9 mouse cellular contexts compared by ENCODE assay signal in the genomic region with DNA sequence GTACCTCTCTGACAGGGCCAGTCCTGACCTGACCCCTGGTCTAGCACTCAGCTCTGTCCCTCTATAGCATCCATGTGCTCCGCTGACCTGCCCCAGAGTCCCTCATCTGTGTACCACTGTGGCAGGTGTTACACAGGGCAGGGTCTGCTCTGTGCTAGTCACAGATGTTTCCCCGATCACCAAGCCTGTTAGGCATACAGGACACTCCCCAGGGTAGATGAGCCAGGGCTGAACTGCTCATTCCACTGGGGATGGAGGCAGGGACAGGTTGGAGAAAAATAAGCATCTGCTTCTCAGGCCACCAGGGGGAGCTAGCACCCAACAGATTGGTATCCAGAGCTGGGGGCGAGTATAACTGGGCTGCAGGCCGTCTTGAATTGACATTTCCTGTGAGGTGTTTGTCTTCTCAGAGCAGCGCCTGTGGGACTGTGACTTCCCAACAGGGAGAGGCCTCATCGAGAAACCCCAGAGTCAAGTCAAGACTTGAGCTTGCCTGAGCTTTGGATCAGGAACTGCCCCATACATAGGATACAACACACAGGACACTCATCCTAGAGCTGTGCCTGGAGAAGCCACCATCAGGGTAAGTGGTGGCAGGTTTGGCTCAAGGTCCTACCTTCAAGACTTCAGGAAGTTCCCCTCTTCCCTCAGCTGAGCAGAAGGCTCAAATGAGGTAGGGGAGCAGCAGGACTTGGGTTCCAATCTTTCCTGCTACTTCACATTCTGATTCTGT. TPM values are rescaled to one million over a fixed set of nuclear protein-coding genes. Genes with fewer than 3 reads are reported as not detected.
DNase-seq lines count a peak whose midpoint lies in the region; ATAC-seq and TF ChIP-seq lines count a peak whose summit lies in the region.
"Had no signal": no experiment of that assay in that cellular context is flagged by ENCODE, and none has a peak within 500 bp of the region (broad histone marks: within the 10 kb centered on the region; RNA-seq: fewer than 3 reads in every experiment).

No protein-coding gene starts in this region.

- H3K79me2 ChIP-seq in MEL (ENCODE audit: control insufficient read depth, insufficient read depth, low read length, poor library complexity) = no peaks in the 10 kb centered on the region

- TF ChIP-seq CTCF in MEL (IDR thresholded peaks at IDR 0.05 in 2 of 3, conservative IDR thresholded peaks at IDR 0.05 in 1 of 3; ENCODE audit: control insufficient read depth in 1 of 3, insufficient read depth in 1 of 3, low read depth in 2 of 3, low read length in 3 of 3, poor library complexity in 1 of 3, severe bottlenecking in 1 of 3) = peak; percentile 80 to 89 (median 84)

- peak; percentile 67 for DNase-seq in MEL (ENCODE audit: low read depth, low spot score)
- DNase-seq in forebrain, embryonic 14.5 days (ENCODE audit: low spot score) = peak; percentile 86
- peak; percentile 91 for DNase-seq in heart, postnatal 4 days
- peak; percentile 69 for DNase-seq in layer of hippocampus, adult 9-11 months
- DNase-seq in ovary, postnatal 36 days (ENCODE audit: low spot score) = peak; percentile 77
- peak; percentile 73 for DNase-seq in thymus, postnatal 14 days

- no peaks in the 10 kb centered on the region for H3K9me3 ChIP-seq in MEL (replicated peaks; ENCODE audit: insufficient read depth, low read length)
- H3K9me3 ChIP-seq in forebrain, embryonic 14.5 days (replicated peaks; ENCODE audit: control insufficient read depth, low read length) = no peaks in the 10 kb centered on the region
- H3K9me3 ChIP-seq in lung, embryonic 16.5 days (ENCODE audit: control insufficient read depth, low read length) = no peaks in the 10 kb centered on the region

- TF ChIP-seq POLR2A in MEL (IDR thresholded peaks at IDR 0.05; ENCODE audit: control insufficient read depth in 1 of 2, insufficient read depth in 1 of 2, low read depth in 1 of 2, low read length in 2 of 2, poor library complexity in 1 of 2) = no peak

- H3K4me3 ChIP-seq in MEL (ENCODE audit: control insufficient read depth in 1 of 2, insufficient read depth in 1 of 2, low read depth in 2 of 2, low read length in 2 of 2) = no peak overlapping the region
- no peak overlapping the region for H3K4me3 ChIP-seq in forebrain, embryonic 14.5 days (ENCODE audit: low read depth, low read length)
- H3K4me3 ChIP-seq in lung, embryonic 16.5 days (ENCODE audit: low read length) = no peak overlapping the region

- peak; percentile 56 for ATAC-seq in cerebellum, adult (ENCODE audit: insufficient number of reproducible peaks, low FRiP score, low TSS enrichment)
- peak; percentile 84 for ATAC-seq in forebrain, embryonic 14.5 days
- peak; percentile 70 for ATAC-seq in lung, embryonic 16.5 days (ENCODE audit: low read depth)

- WGBS in forebrain, embryonic 14.5 days = 23% methylated on average over 6 of the region's 6 CpGs
- 21% methylated on average over 6 of the region's 6 CpGs for WGBS in lung, embryonic 16.5 days

- no peak overlapping the region for H3K4me2 ChIP-seq in forebrain, embryonic 14.5 days (ENCODE audit: low read length)
- no peak overlapping the region for H3K4me2 ChIP-seq in lung, embryonic 16.5 days (ENCODE audit: low read depth, low read length)

- no peak overlapping the region for H3K27ac ChIP-seq in MEL (ENCODE audit: control insufficient read depth, low read depth, low read length)
- H3K27ac ChIP-seq in forebrain, embryonic 14.5 days (ENCODE audit: low read depth, low read length) = no peak overlapping the region
- H3K27ac ChIP-seq in lung, embryonic 16.5 days (ENCODE audit: low read length) = no peak overlapping the region

- peak; percentile 69 for TF ChIP-seq RAD21 in MEL (IDR thresholded peaks at IDR 0.05; ENCODE audit: low read depth, low read length)

- no peak for TF ChIP-seq EP300 in MEL (IDR thresholded peaks at IDR 0.05; ENCODE audit: low read depth in 1 of 2, low read length in 2 of 2)

- no peaks in the 10 kb centered on the region for H3K4me1 ChIP-seq in MEL (ENCODE audit: control insufficient read depth in 1 of 2, insufficient read depth in 2 of 2, low read length in 2 of 2)
- no peaks in the 10 kb centered on the region for H3K4me1 ChIP-seq in forebrain, embryonic 14.5 days (ENCODE audit: control insufficient read depth, insufficient read depth, low read length)
- H3K4me1 ChIP-seq in lung, embryonic 16.5 days (replicated peaks; ENCODE audit: control insufficient read depth, insufficient read depth, low read length) = peaks cover 2% of the 10 kb centered on the region; the same call in 1 of the 2 replicates

- H3K9ac ChIP-seq in MEL (ENCODE audit: control insufficient read depth, low read depth, low read length, poor library complexity, severe bottlenecking) = no peak overlapping the region
- H3K9ac ChIP-seq in forebrain, embryonic 14.5 days (ENCODE audit: low read length) = no peak overlapping the region
- no peak overlapping the region for H3K9ac ChIP-seq in lung, embryonic 16.5 days (ENCODE audit: low read length)

- H3K36me3 ChIP-seq in MEL (ENCODE audit: control insufficient read depth in 1 of 2, insufficient read depth in 2 of 2, low read length in 2 of 2) = no peaks in the 10 kb centered on the region
- 0 out of 2 replicates have a peak, but pooled peaks cover 2% of the 10 kb centered on the region for H3K36me3 ChIP-seq in forebrain, embryonic 14.5 days (ENCODE audit: control insufficient read depth, insufficient read depth, low read length)
- no peaks in the 10 kb centered on the region for H3K36me3 ChIP-seq in lung, embryonic 16.5 days (ENCODE audit: control insufficient read depth, insufficient read depth, low read length)

- peaks cover 0 to 21% of the 10 kb centered on the region in 2 experiments; a peak in 2 of 4 replicates for H3K27me3 ChIP-seq in MEL (ENCODE audit: control insufficient read depth in 1 of 2, insufficient read depth in 2 of 2, low read length in 2 of 2)
- no peaks in the 10 kb centered on the region for H3K27me3 ChIP-seq in forebrain, embryonic 14.5 days (replicated peaks; ENCODE audit: control insufficient read depth, insufficient read depth, low read length)
- no peaks in the 10 kb centered on the region for H3K27me3 ChIP-seq in lung, embryonic 16.5 days (ENCODE audit: control insufficient read depth, insufficient read depth, low read depth, low read length)

TF ChIP-seq in MEL, 35 proteins besides CTCF, POLR2A, EP300 and RAD21:
- TF ChIP-seq MAZ (IDR thresholded peaks at IDR 0.05; ENCODE audit: low read depth, low read length) (no peak), SMC3 (IDR thresholded peaks at IDR 0.05; ENCODE audit: low read depth, low read length) (peak; percentile 53)

RNA-seq across cellular contexts. Expression of a gene that starts 17.9 kb away (rescaled TPM):
- 0.20 and 0.23 TPM in 2 replicates for total RNA-seq in MEL (2012; rRNA removed)
- polyA plus RNA-seq in MEL (2012; ENCODE audit: insufficient read depth in 1 of 2, insufficient read length in 2 of 2, low read depth in 1 of 2, low replicate concordance in 2 of 2, missing spikeins in 1 of 2) = 1 to 10 TPM in 1 of 2 experiments, not detected in 1; 2.7 TPM
- polyA plus RNA-seq in forebrain, embryonic 14.5 days (2014; fragmentation: Nextera tagmentation; extraction: Ambion mirVana) = 0.20 and 0.40 TPM in 2 replicates
- total RNA-seq in heart, postnatal 4 days (2021) = 10 to 100 TPM in 1 of 2 experiments, 1 to 10 TPM in 1; 9.0 to 11.9 TPM
- 5.0 and 6.0 TPM in 2 replicates for polyA plus RNA-seq in lung, embryonic 16.5 days (2015; fragmentation: Nextera tagmentation; extraction: Ambion mirVana)
- total RNA-seq: hematopoietic stem cell, adult 5-6 weeks had no signal

RNA-seq across cellular contexts. Expression of a gene that starts 46.2 kb away (rescaled TPM):
- total RNA-seq in MEL (2012; rRNA removed) = not detected in 2 replicates
- not detected for polyA plus RNA-seq in MEL (2012; ENCODE audit: insufficient read depth in 1 of 2, insufficient read length in 2 of 2, low read depth in 1 of 2, low replicate concordance in 2 of 2, missing spikeins in 1 of 2)
- 3.6 and 5.8 TPM in 2 replicates for polyA plus RNA-seq in forebrain, embryonic 14.5 days (2014; fragmentation: Nextera tagmentation; extraction: Ambion mirVana)
- total RNA-seq in heart, postnatal 4 days (2021) = 1 to 10 TPM; 3.8 to 4.1 TPM
- polyA plus RNA-seq in lung, embryonic 16.5 days (2015; fragmentation: Nextera tagmentation; extraction: Ambion mirVana) = 3.0 and 3.2 TPM in 2 replicates
- total RNA-seq: hematopoietic stem cell, adult 5-6 weeks had no signal

RNA-seq across cellular contexts. Expression of a gene that starts 54.5 kb away (rescaled TPM):
- total RNA-seq in MEL (2012; rRNA removed) = 160 and 189 TPM in 2 replicates
- polyA plus RNA-seq in MEL (2012; ENCODE audit: insufficient read depth in 1 of 2, insufficient read length in 2 of 2, low read depth in 1 of 2, low replicate concordance in 2 of 2, missing spikeins in 1 of 2) = 100 to 1,000 TPM in 1 of 2 experiments, not detected in 1; 145 TPM
- polyA plus RNA-seq in forebrain, embryonic 14.5 days (2014; fragmentation: Nextera tagmentation; extraction: Ambion mirVana) = 53.4 and 63.9 TPM in 2 replicates
- total RNA-seq in heart, postnatal 4 days (2021) = 10 to 100 TPM; 26.8 to 27.2 TPM
- 99.0 and 106 TPM in 2 replicates for polyA plus RNA-seq in lung, embryonic 16.5 days (2015; fragmentation: Nextera tagmentation; extraction: Ambion mirVana)

RNA-seq across cellular contexts. Expression of a gene that starts 54.6 kb away (rescaled TPM):
- total RNA-seq in MEL (2012; rRNA removed) = 322 and 354 TPM in 2 replicates
- polyA plus RNA-seq in MEL (2012; ENCODE audit: insufficient read depth in 1 of 2, insufficient read length in 2 of 2, low read depth in 1 of 2, low replicate concordance in 2 of 2, missing spikeins in 1 of 2) = 100 to 1,000 TPM in 1 of 2 experiments, not detected in 1; 337 TPM
- 380 and 505 TPM in 2 replicates for polyA plus RNA-seq in forebrain, embryonic 14.5 days (2014; fragmentation: Nextera tagmentation; extraction: Ambion mirVana)
- total RNA-seq in heart, postnatal 4 days (2021) = 100 to 1,000 TPM; 160 TPM
- 488 and 498 TPM in 2 replicates for polyA plus RNA-seq in lung, embryonic 16.5 days (2015; fragmentation: Nextera tagmentation; extraction: Ambion mirVana)
